Comparison of ENCODE assay signal across 15 mouse cellular contexts in the genomic region with DNA sequence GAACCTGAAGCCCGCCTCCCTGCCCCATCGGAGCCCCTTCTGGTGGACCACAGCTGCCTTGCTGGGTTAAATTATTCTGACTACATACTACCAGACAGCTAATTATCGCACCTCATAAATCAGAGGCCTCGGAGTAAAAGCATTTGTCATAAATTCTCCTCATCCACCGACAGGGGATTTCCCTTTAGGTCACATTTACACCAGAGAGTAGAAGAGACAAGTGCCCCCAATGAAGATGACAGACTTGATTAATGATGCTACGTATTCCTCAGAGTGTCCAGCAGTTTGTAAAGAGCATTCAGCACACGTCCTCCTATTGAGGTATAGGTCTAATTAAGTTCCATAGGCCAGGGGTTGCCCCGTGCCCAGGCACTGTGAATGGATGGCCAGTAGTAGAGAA. TPM values are rescaled to one million over a fixed set of nuclear protein-coding genes. Genes with fewer than 3 reads are reported as not detected.
DNase-seq lines count a peak whose midpoint lies in the region; ATAC-seq and TF ChIP-seq lines count a peak whose summit lies in the region.
"Had no signal": no experiment of that assay in that cellular context is flagged by ENCODE, and none has a peak within 500 bp of the region (broad histone marks: within the 10 kb centered on the region; RNA-seq: fewer than 3 reads in every experiment).

No protein-coding gene starts in this region.

- no peak for ATAC-seq in granulocyte monocyte progenitor cell, adult 5-6 weeks (replicated peaks; ENCODE audit: poor library complexity, severe bottlenecking)
- no peak for ATAC-seq in intestine, embryonic 15.5 days
- ATAC-seq: intestine, embryonic 16.5 days had no signal

- DNase-seq in heart, adult 11 months = peak; percentile 57
- no peak for DNase-seq in heart, postnatal 4 days
- DNase-seq in brain, embryonic 14.5 days (ENCODE audit: low read depth) = peak; percentile 67
- DNase-seq in hindbrain, embryonic 10.5 days (ENCODE audit: low spot score) = peak; percentile 46
- peak; percentile 83 for DNase-seq in mesoderm, embryonic 11.5 days (ENCODE audit: low read depth, low spot score)
- DNase-seq in kidney, adult 2 months = no peak
- DNase-seq: adrenal gland, postnatal 14 days; B cell, adult 2 months; gastrocnemius, postnatal 10 days; lung, postnatal 14 days had no signal

- TF ChIP-seq POLR2A in brain, embryonic 14.5 days (IDR thresholded peaks at IDR 0.05; ENCODE audit: borderline replicate concordance, extremely low read depth, insufficient read depth, insufficient read length, poor library complexity, severe bottlenecking) = no peak
- TF ChIP-seq POLR2A in kidney, adult 2 months (IDR thresholded peaks at IDR 0.05; ENCODE audit: low read depth, low read length) = no peak

- no peak for TF ChIP-seq CTCF in brain, embryonic 14.5 days (IDR thresholded peaks at IDR 0.05; ENCODE audit: borderline replicate concordance, extremely low read depth, insufficient read depth, insufficient read length)
- no peak for TF ChIP-seq CTCF in kidney, adult 2 months (conservative IDR thresholded peaks at IDR 0.05; ENCODE audit: insufficient read depth, insufficient read length, low read depth, low read length)

- H3K4me1 ChIP-seq in hindbrain, embryonic 10.5 days (replicated peaks) = peaks cover 43% of the 10 kb centered on the region
- H3K4me1 ChIP-seq in intestine, embryonic 15.5 days (replicated peaks) = no peaks in the 10 kb centered on the region
- no peaks in the 10 kb centered on the region for H3K4me1 ChIP-seq in kidney, adult 2 months (ENCODE audit: control insufficient read depth, insufficient read depth, low read length)

- no peak overlapping the region for H3K4me2 ChIP-seq in intestine, embryonic 15.5 days (replicated peaks)

- H3K9ac ChIP-seq in intestine, embryonic 15.5 days = no peak overlapping the region
- H3K9ac ChIP-seq: liver, embryonic 14.5 days had no signal

- no peaks in the 10 kb centered on the region for H3K9me3 ChIP-seq in hindbrain, embryonic 10.5 days
- no peaks in the 10 kb centered on the region for H3K9me3 ChIP-seq in intestine, embryonic 15.5 days

- H3K36me3 ChIP-seq in hindbrain, embryonic 10.5 days = no peaks in the 10 kb centered on the region
- H3K36me3 ChIP-seq in intestine, embryonic 15.5 days = no peaks in the 10 kb centered on the region
- H3K36me3 ChIP-seq in kidney, adult 2 months (ENCODE audit: control insufficient read depth, insufficient read depth, low read length) = no peaks in the 10 kb centered on the region

- 0 out of 2 replicates have a peak, but pooled peaks cover 3% of the 10 kb centered on the region for H3K27me3 ChIP-seq in hindbrain, embryonic 10.5 days (ENCODE audit: insufficient read depth, poor library complexity, severe bottlenecking)
- H3K27me3 ChIP-seq in intestine, embryonic 15.5 days (replicated peaks) = no peaks in the 10 kb centered on the region
- no peaks in the 10 kb centered on the region for H3K27me3 ChIP-seq in kidney, adult 2 months (replicated peaks; ENCODE audit: control insufficient read depth, insufficient read depth, low read length)

- no peak overlapping the region for H3K27ac ChIP-seq in hindbrain, embryonic 10.5 days
- no peak overlapping the region for H3K27ac ChIP-seq in intestine, embryonic 15.5 days
- no peak overlapping the region for H3K27ac ChIP-seq in kidney, adult 2 months (ENCODE audit: insufficient read depth, low read depth, low read length)
- H3K27ac ChIP-seq: liver, embryonic 14.5 days had no signal

- WGBS in hindbrain, embryonic 10.5 days = 70% methylated on average over 8 of the region's 8 CpGs
- WGBS in intestine, embryonic 15.5 days = 52% methylated on average over 8 of the region's 8 CpGs
- 30% methylated on average over 8 of the region's 8 CpGs for WGBS in kidney, adult 2 months

- no peak overlapping the region for H3K4me3 ChIP-seq in hindbrain, embryonic 10.5 days
- no peak overlapping the region for H3K4me3 ChIP-seq in intestine, embryonic 15.5 days (replicated peaks)
- no peak overlapping the region for H3K4me3 ChIP-seq in kidney, adult 2 months (ENCODE audit: insufficient read depth, low read depth, low read length)
- H3K4me3 ChIP-seq: myocyte had no signal

RNA-seq across cellular contexts. Expression of a gene that starts 50.7 kb away (rescaled TPM):
- total RNA-seq in heart, postnatal 4 days (2021) = 10 to 100 TPM; 60.7 to 63.1 TPM
- 12.9 and 17.1 TPM in 2 replicates for polyA plus RNA-seq in brain, embryonic 14.5 days (2012; rRNA removed)
- polyA plus RNA-seq in hindbrain, embryonic 10.5 days (2016; fragmentation: Nextera tagmentation; extraction: Ambion mirVana) = 14.7 and 18.5 TPM in 2 replicates
- 0.11 and 0.39 TPM in 2 replicates for total RNA-seq in granulocyte monocyte progenitor cell, adult 5-6 weeks (2014; fragmentation: Nextera tagmentation)
- total RNA-seq in granulocyte monocyte progenitor cell, adult 5-6 weeks (2017) = 1.5 and 5.2 TPM in 2 replicates
- 46.6 and 46.9 TPM in 2 replicates for polyA plus RNA-seq in intestine, embryonic 15.5 days (2015; fragmentation: Nextera tagmentation; extraction: Ambion mirVana)
- polyA plus RNA-seq in kidney, adult 2 months (2012; rRNA removed) = 0.96 and 1.1 TPM in 2 replicates
- polyA plus RNA-seq: myocyte had no signal

Comparison
In these comparisons a context has a peak if more than half of its experiments do, and no peak if none do; other contexts are left out.
1. DNase-seq: peak in heart, adult 11 months (single experiment), brain, embryonic 14.5 days (single experiment), hindbrain, embryonic 10.5 days (single experiment) and mesoderm, embryonic 11.5 days (single experiment); none in heart, postnatal 4 days (single experiment) and kidney, adult 2 months (single experiment).